Comparison of ENCODE assay signal across 7 mouse cellular contexts in genomic region chr1:43310711-43311695, GRCm38 (mm10).
A peak's percentile ranks its signal among the peaks of the same experiment; 100 is the strongest.
DNase-seq lines count a peak whose midpoint lies in the region; ATAC-seq and TF ChIP-seq lines count a peak whose summit lies in the region.

No protein-coding gene starts in this region.

- no peak for TF ChIP-seq CTCF in stomach, postnatal 0 days (IDR thresholded peaks at IDR 0.05; ENCODE audit: low read depth)

- H3K27ac ChIP-seq in stomach, embryonic 14.5 days (ENCODE audit: low read length), result peak overlapping the region; percentile 15; the same call in 1 of the 2 replicates
- no peak overlapping the region; the same call in 1 of the 2 replicates for H3K27ac ChIP-seq in stomach, postnatal 0 days (replicated peaks)
- peak overlapping the region; percentile 46 for H3K27ac ChIP-seq in heart, embryonic 11.5 days (ENCODE audit: low read depth, low read length)
- H3K27ac ChIP-seq in stomach, embryonic 15.5 days, result peak overlapping the region; percentile 23; the same call in 1 of the 2 replicates

- H3K27me3 ChIP-seq in stomach, embryonic 14.5 days (ENCODE audit: control insufficient read depth, insufficient read depth, low read length), result no peaks in the 10 kb centered on the region
- H3K27me3 ChIP-seq in stomach, postnatal 0 days (ENCODE audit: control insufficient read depth, insufficient read depth, low read length), result no peaks in the 10 kb centered on the region
- no peaks in the 10 kb centered on the region for H3K27me3 ChIP-seq in heart, embryonic 11.5 days (ENCODE audit: control insufficient read depth, insufficient read depth, low read length)
- H3K27me3 ChIP-seq in stomach, embryonic 15.5 days (replicated peaks), result no peaks in the 10 kb centered on the region

- no peak overlapping the region for H3K4me2 ChIP-seq in stomach, embryonic 14.5 days (replicated peaks; ENCODE audit: low read depth, low read length)
- no peak overlapping the region for H3K4me2 ChIP-seq in stomach, postnatal 0 days (replicated peaks; ENCODE audit: low read depth)
- H3K4me2 ChIP-seq in heart, embryonic 11.5 days, result no peak overlapping the region
- no peak overlapping the region for H3K4me2 ChIP-seq in stomach, embryonic 15.5 days

- no peak for DNase-seq in stomach, postnatal 0 days (ENCODE audit: low spot score)
- peak; percentile 49 for DNase-seq in kidney, postnatal 14 days
- no peak for DNase-seq in testis, postnatal 10 days (ENCODE audit: low spot score)

- H3K4me1 ChIP-seq in stomach, embryonic 14.5 days (ENCODE audit: control insufficient read depth, insufficient read depth, low read length), result no peaks in the 10 kb centered on the region
- no peaks in the 10 kb centered on the region for H3K4me1 ChIP-seq in stomach, postnatal 0 days (replicated peaks; ENCODE audit: control insufficient read depth, insufficient read depth)
- H3K4me1 ChIP-seq in heart, embryonic 11.5 days (ENCODE audit: control insufficient read depth, insufficient read depth, low read length), result peaks cover 9% of the 10 kb centered on the region; the same call in 1 of the 2 replicates
- H3K4me1 ChIP-seq in stomach, embryonic 15.5 days, result no peaks in the 10 kb centered on the region

- no peak overlapping the region for H3K9ac ChIP-seq in stomach, embryonic 14.5 days (replicated peaks; ENCODE audit: low read depth, low read length)
- no peak overlapping the region for H3K9ac ChIP-seq in stomach, postnatal 0 days (ENCODE audit: low read length)
- H3K9ac ChIP-seq in heart, embryonic 11.5 days (ENCODE audit: low read depth, low read length), result peak overlapping the region; percentile 28; the same call in 1 of the 2 replicates
- no peak overlapping the region for H3K9ac ChIP-seq in stomach, embryonic 15.5 days

- no peaks in the 10 kb centered on the region for H3K36me3 ChIP-seq in stomach, embryonic 14.5 days (ENCODE audit: control insufficient read depth, insufficient read depth, low read length)
- H3K36me3 ChIP-seq in stomach, postnatal 0 days (ENCODE audit: control insufficient read depth, insufficient read depth, low read length), result no peaks in the 10 kb centered on the region
- H3K36me3 ChIP-seq in heart, embryonic 11.5 days (ENCODE audit: control insufficient read depth, insufficient read depth, low read length), result no peaks in the 10 kb centered on the region
- no peaks in the 10 kb centered on the region for H3K36me3 ChIP-seq in stomach, embryonic 15.5 days

- 74% methylated on average over 16 of the region's 16 CpGs for WGBS in stomach, embryonic 14.5 days
- 66% methylated on average over 16 of the region's 16 CpGs for WGBS in stomach, postnatal 0 days
- WGBS in heart, embryonic 11.5 days (ENCODE audit: insufficient replicate concordance), result 68% methylated on average over 16 of the region's 16 CpGs
- 70% methylated on average over 16 of the region's 16 CpGs for WGBS in stomach, embryonic 15.5 days

- no peak for ATAC-seq in stomach, embryonic 14.5 days (ENCODE audit: insufficient number of reproducible peaks, insufficient read depth, low FRiP score, low read depth)
- no peak for ATAC-seq in stomach, postnatal 0 days (ENCODE audit: low FRiP score, low TSS enrichment)
- no peak for ATAC-seq in heart, embryonic 11.5 days (replicated peaks; ENCODE audit: insufficient number of reproducible peaks, low FRiP score, low TSS enrichment)
- ATAC-seq in stomach, embryonic 15.5 days (ENCODE audit: insufficient read depth, low FRiP score, low read depth), result no peak
- ATAC-seq in erythroblast, adult 5-6 weeks (replicated peaks; ENCODE audit: low FRiP score, poor library complexity, severe bottlenecking), result no peak

- no peaks in the 10 kb centered on the region for H3K9me3 ChIP-seq in stomach, embryonic 14.5 days (ENCODE audit: control insufficient read depth, low read depth, low read length)
- no peaks in the 10 kb centered on the region for H3K9me3 ChIP-seq in stomach, postnatal 0 days (ENCODE audit: control insufficient read depth, low read length)
- no peaks in the 10 kb centered on the region for H3K9me3 ChIP-seq in heart, embryonic 11.5 days (replicated peaks; ENCODE audit: control insufficient read depth, low read length)
- no peaks in the 10 kb centered on the region for H3K9me3 ChIP-seq in stomach, embryonic 15.5 days

- no peak for TF ChIP-seq EP300 in stomach, postnatal 0 days (optimal IDR thresholded peaks at IDR 0.05)

- H3K4me3 ChIP-seq in stomach, embryonic 14.5 days (ENCODE audit: low read depth, low read length), result no peak overlapping the region
- H3K4me3 ChIP-seq in stomach, postnatal 0 days (ENCODE audit: low read depth, low read length), result no peak overlapping the region
- H3K4me3 ChIP-seq in heart, embryonic 11.5 days (ENCODE audit: low read depth, low read length), result no peak overlapping the region
- no peak overlapping the region for H3K4me3 ChIP-seq in stomach, embryonic 15.5 days (replicated peaks)
